ENCODE assay signal across 9 mouse cellular contexts in the genomic region with DNA sequence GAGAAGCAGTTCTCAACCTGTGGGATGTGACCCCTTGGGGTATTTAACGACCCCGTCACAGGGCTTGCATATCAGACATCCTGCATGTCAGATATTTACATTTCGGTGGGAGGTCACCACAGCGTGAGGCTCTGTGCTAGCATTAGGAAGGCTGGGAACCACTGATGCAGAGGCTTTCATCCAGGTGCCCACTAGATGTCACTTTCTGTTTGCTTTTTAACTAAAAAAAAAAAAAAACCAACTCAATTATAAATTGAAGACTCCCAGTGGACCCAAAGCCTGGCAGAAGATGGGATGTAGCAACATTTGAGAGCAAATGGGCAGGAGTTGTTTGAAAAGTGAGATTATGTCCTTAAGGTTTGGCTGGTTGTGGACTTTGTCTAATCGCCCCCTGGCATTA. TPM values are rescaled to one million over a fixed set of nuclear protein-coding genes. Genes with fewer than 3 reads are reported as not detected.
DNase-seq lines count a peak whose midpoint lies in the region; ATAC-seq and TF ChIP-seq lines count a peak whose summit lies in the region.
"Had no signal": no experiment of that assay in that cellular context is flagged by ENCODE, and none has a peak within 500 bp of the region (broad histone marks: within the 10 kb centered on the region; RNA-seq: fewer than 3 reads in every experiment).

No protein-coding gene starts in this region.

- H3K9ac ChIP-seq in lung, embryonic 14.5 days, result no peak overlapping the region
- H3K9ac ChIP-seq: embryonic facial prominence, embryonic 13.5 days had no signal

- peak; percentile 70 for DNase-seq in cerebellum, postnatal 10 days
- DNase-seq in cerebellum, adult 9-10 months, result no peak
- peak; percentile 80 for DNase-seq in lung, embryonic 14.5 days
- no peak for DNase-seq in lung, adult 18-20 months
- DNase-seq in heart, embryonic 10.5 days (ENCODE audit: low spot score), result peak; percentile 63
- DNase-seq in right cerebral cortex, adult 18-20 months, result no peak
- DNase-seq in thymus, postnatal 10 days (ENCODE audit: low spot score in 2 of 2), result no peak

- WGBS in lung, embryonic 14.5 days, result 14% methylated on average over 5 of the region's 5 CpGs
- WGBS in heart, embryonic 10.5 days, result 20% methylated on average over 5 of the region's 5 CpGs

- no peak overlapping the region for H3K4me2 ChIP-seq in lung, embryonic 14.5 days

- no peak overlapping the region for H3K4me3 ChIP-seq in lung, embryonic 14.5 days (ENCODE audit: low read depth, low read length)
- H3K4me3 ChIP-seq in heart, embryonic 10.5 days, result no peak overlapping the region
- H3K4me3 ChIP-seq: embryonic facial prominence, embryonic 13.5 days had no signal

- H3K9me3 ChIP-seq in lung, embryonic 14.5 days (ENCODE audit: low read depth, low read length), result no peaks in the 10 kb centered on the region
- H3K9me3 ChIP-seq in heart, embryonic 10.5 days, result no peaks in the 10 kb centered on the region
- H3K9me3 ChIP-seq: embryonic facial prominence, embryonic 13.5 days had no signal

- H3K36me3 ChIP-seq in lung, embryonic 14.5 days (ENCODE audit: insufficient read depth), result peaks cover 17% of the 10 kb centered on the region
- peaks cover 12% of the 10 kb centered on the region for H3K36me3 ChIP-seq in heart, embryonic 10.5 days

- no peaks in the 10 kb centered on the region for H3K27me3 ChIP-seq in lung, embryonic 14.5 days (ENCODE audit: insufficient read depth, low read length)
- no peaks in the 10 kb centered on the region for H3K27me3 ChIP-seq in heart, embryonic 10.5 days (ENCODE audit: insufficient read depth, poor library complexity, severe bottlenecking)
- H3K27me3 ChIP-seq: embryonic facial prominence, embryonic 13.5 days had no signal

- no peaks in the 10 kb centered on the region for H3K4me1 ChIP-seq in lung, embryonic 14.5 days (ENCODE audit: insufficient read depth)
- H3K4me1 ChIP-seq in heart, embryonic 10.5 days, result no peaks in the 10 kb centered on the region; the same call in 1 of the 2 replicates
- H3K4me1 ChIP-seq: embryonic facial prominence, embryonic 13.5 days had no signal

- peak; percentile 62 for ATAC-seq in lung, embryonic 14.5 days (ENCODE audit: insufficient read depth)
- ATAC-seq in megakaryocyte progenitor cell, adult 5-6 weeks (replicated peaks; ENCODE audit: poor library complexity), result peak; percentile 54

- peak; percentile 56 for TF ChIP-seq CTCF in lung, embryonic 14.5 days (IDR thresholded peaks at IDR 0.05; ENCODE audit: low read depth)

- H3K27ac ChIP-seq in lung, embryonic 14.5 days (ENCODE audit: low read depth), result no peak overlapping the region
- no peak overlapping the region for H3K27ac ChIP-seq in heart, embryonic 10.5 days
- H3K27ac ChIP-seq: embryonic facial prominence, embryonic 13.5 days had no signal

RNA-seq across cellular contexts. Expression of a gene that starts 16.1 kb away (rescaled TPM):
- polyA plus RNA-seq in lung, embryonic 14.5 days (2014; fragmentation: Nextera tagmentation; extraction: Ambion mirVana), result 197 and 198 TPM in 2 replicates
- 150 and 180 TPM in 2 replicates for polyA plus RNA-seq in heart, embryonic 10.5 days (2016; fragmentation: Nextera tagmentation; extraction: Ambion mirVana)
- total RNA-seq in megakaryocyte progenitor cell, adult 5-6 weeks (2015), result 329 and 339 TPM in 2 replicates
- total RNA-seq in megakaryocyte progenitor cell, adult 5-6 weeks (2017), result 203 and 242 TPM in 2 replicates

Comparison
In these comparisons a context has a peak if more than half of its experiments do, and no peak if none do; other contexts are left out.
1. DNase-seq: peak in cerebellum, postnatal 10 days (2 of 2), lung, embryonic 14.5 days (single experiment) and heart, embryonic 10.5 days (single experiment); none in cerebellum, adult 9-10 months (single experiment), lung, adult 18-20 months (0 of 2), right cerebral cortex, adult 18-20 months (single experiment) and thymus, postnatal 10 days (0 of 2).